Mouse (Mus musculus) liver, embryonic 16.5 days (tissue): ENCODE results near the gene Mrpl54. TPM values are rescaled to one million over a fixed set of nuclear protein-coding genes. Genes with fewer than 3 reads are reported as not detected.
A peak's percentile ranks its signal among the peaks of the same experiment; 100 is the strongest.

Experiments
- ATAC-seq: fragments of 200-750 bp; cut with Nextera tagmentation; 2 replicates; pipeline ENCODE4 v1.8.0; 2017; ENCODE audit warnings: low read depth, mild to moderate bottlenecking, moderate number of reproducible peaks, moderate library complexity
- H3K27ac ChIP-seq: fragments of 300-500 bp; sonication (generic); 2 replicates; pipeline ENCODE4 v1.5.1; 2014; ENCODE audit warnings: mild to moderate bottlenecking, low read length
- H3K27me3 ChIP-seq: fragments of 300-500 bp; sonication (generic); 2 replicates; pipeline ENCODE4 v1.6.1; 2014; ENCODE audit warnings: low read depth, low read length, mixed read lengths; ENCODE audit not compliant: control insufficient read depth, insufficient read depth
- H3K36me3 ChIP-seq: fragments of 300-500 bp; sonication (generic); 2 replicates; pipeline ENCODE4 v1.6.1; 2014; ENCODE audit warnings: mild to moderate bottlenecking; ENCODE audit not compliant: control insufficient read depth, insufficient read depth
- H3K4me1 ChIP-seq: fragments of 300-500 bp; sonication (generic); 2 replicates; pipeline ENCODE4 v1.6.1; 2014; ENCODE audit warnings: low read depth, low read length, mixed read lengths; ENCODE audit not compliant: control insufficient read depth
- H3K4me2 ChIP-seq: fragments of 300-500 bp; sonication (generic); 2 replicates; pipeline ENCODE4 v1.6.1; 2014; ENCODE audit warnings: low read depth, low read length, mixed read lengths
- H3K4me3 ChIP-seq: fragments of 300-500 bp; sonication (generic); 2 replicates; pipeline ENCODE4 v1.5.1; 2014; ENCODE audit warnings: low read depth, mild to moderate bottlenecking, low read length
- H3K9ac ChIP-seq: fragments of 300-500 bp; sonication (generic); 2 replicates; pipeline ENCODE4 v1.6.1; 2014; ENCODE audit warnings: low read depth, low read length
- H3K9me3 ChIP-seq: fragments of 300-500 bp; sonication (generic); replicated peaks from 2 replicates; pipeline ENCODE4 v1.6.1; 2016; ENCODE audit warnings: low read length; ENCODE audit not compliant: control insufficient read depth
- WGBS: fragments of 180-500 bp; shearing (Covaris S2); extraction: QIAGEN DNeasy Blood & Tissue Kit; methylation state at CpG from one replicate; pipeline ENCODE4 v1.1.7; 2014; ENCODE audit not compliant: insufficient replicate concordance; 5-methylcytosine and 5-hydroxymethylcytosine counted together
- polyA plus RNA-seq: library from polyadenylated mRNA; unstranded; fragments of >200 nt; fragmentation: Nextera tagmentation; extraction: Ambion mirVana; gene quantifications from 2 replicates; pipeline ENCODE4 v1.2.1, GENCODE M21; 2015

Gene Mrpl54
- polyA plus RNA-seq, 1 experiment from 2014 or later, result 80.0 TPM

- H3K9ac ChIP-seq, result no peak overlapping the region
- H3K36me3 ChIP-seq, result peaks cover 1% of the 10 kb centered on the region
- peaks cover 43% of the 10 kb centered on the region for H3K27me3 ChIP-seq
- H3K27ac ChIP-seq, result no peak overlapping the region
- peaks cover 9% of the 10 kb centered on the region for H3K4me1 ChIP-seq
- WGBS, result 49% methylated on average over 21 of the region's 21 CpGs
- H3K4me3 ChIP-seq, result no peak overlapping the region
- no peak overlapping the region for H3K4me2 ChIP-seq
- H3K9me3 ChIP-seq, result peaks cover 2% of the 10 kb centered on the region; the same call in 1 of the 2 replicates
- no peak for ATAC-seq
These were observed 7.4 kb downstream of the Mrpl54 start for GRCm38 (mm10) chr10:81259225-81259884.

- peaks cover 58% of the 10 kb centered on the region for H3K27me3 ChIP-seq
- peaks cover 2% of the 10 kb centered on the region; the same call in 1 of the 2 replicates for H3K9me3 ChIP-seq
- H3K27ac ChIP-seq, result no peak overlapping the region
- no peak overlapping the region; the same call in 1 of the 2 replicates for H3K9ac ChIP-seq
- ATAC-seq, result no peak
- H3K4me1 ChIP-seq, result peaks cover 9% of the 10 kb centered on the region
- H3K36me3 ChIP-seq, result no peaks in the 10 kb centered on the region; the same call in 1 of the 2 replicates
- peak overlapping the region; percentile 49 for H3K4me3 ChIP-seq
- peak overlapping the region; percentile 62 for H3K4me2 ChIP-seq
- WGBS, result 1% methylated on average over 62 of the region's 62 CpGs
These were observed 9.3 kb downstream of the Mrpl54 start for GRCm38 (mm10) chr10:81257158-81258039.

GRCm38 (mm10) chr10:81254886-81255285 is 11.8 kb downstream of the Mrpl54 start:
- Histone ChIP-seq H3K4me1 (peaks cover 9% of the 10 kb centered on the region), H3K27ac (no peak overlapping the region), H3K27me3 (peaks cover 63% of the 10 kb centered on the region), H3K4me2 (no peak overlapping the region), H3K4me3 (no peak overlapping the region), H3K36me3 (no peaks in the 10 kb centered on the region), H3K9ac (no peak overlapping the region), H3K9me3 (no peaks in the 10 kb centered on the region)
- 21% methylated on average over 1 of the region's 1 CpGs for WGBS
- no peak for ATAC-seq

GRCm38 (mm10) chr10:81252424-81253419 is 14.0 kb downstream of the Mrpl54 start, which contains the start of gene Matk:
TSS of gene Matk (plus strand) at chr10:81252935.
- Histone ChIP-seq H3K4me1 (peaks cover 5% of the 10 kb centered on the region), H3K4me2 (no peak within 1 kb of the TSS), H3K4me3 (no peak within 1 kb of the TSS), H3K36me3 (no peaks in the 10 kb centered on the region), H3K27me3 (peaks cover 47% of the 10 kb centered on the region), H3K9ac (no peak within 1 kb of the TSS), H3K9me3 (no peaks in the 10 kb centered on the region), H3K27ac (no peak within 1 kb of the TSS)
- 13% methylated on average over 44 of the region's 44 CpGs for WGBS
- no peak for ATAC-seq

- Histone ChIP-seq H3K4me1 (no peaks in the 10 kb centered on the region; the same call in 1 of the 2 replicates), H3K27ac (no peak overlapping the region), H3K9me3 (no peaks in the 10 kb centered on the region), H3K9ac (no peak overlapping the region), H3K27me3 (peaks cover 24% of the 10 kb centered on the region), H3K36me3 (no peaks in the 10 kb centered on the region), H3K4me2 (no peak overlapping the region), H3K4me3 (no peak overlapping the region)
- ATAC-seq, result 0 out of 2 replicates have a peak, but pooled peaks have one; percentile 6
- WGBS, result 65% methylated on average over 8 of the region's 8 CpGs
These were observed 17.3 kb downstream of the Mrpl54 start for GRCm38 (mm10) chr10:81249442-81249841.

- no peaks in the 10 kb centered on the region; the same call in 1 of the 2 replicates for H3K4me1 ChIP-seq
- 73% methylated on average over 2 of the region's 2 CpGs for WGBS
- no peak overlapping the region for H3K9ac ChIP-seq
- no peak overlapping the region for H3K4me2 ChIP-seq
- no peaks in the 10 kb centered on the region for H3K36me3 ChIP-seq
- no peaks in the 10 kb centered on the region for H3K9me3 ChIP-seq
- H3K27ac ChIP-seq, result no peak overlapping the region
- no peak for ATAC-seq
- H3K4me3 ChIP-seq, result no peak overlapping the region
- H3K27me3 ChIP-seq, result peaks cover 24% of the 10 kb centered on the region
These were observed 18.9 kb downstream of the Mrpl54 start for GRCm38 (mm10) chr10:81247804-81248203.

GRCm38 (mm10) chr10:81245166-81245565 is 21.6 kb downstream of the Mrpl54 start:
- Histone ChIP-seq H3K9ac (no peak overlapping the region), H3K4me1 (no peaks in the 10 kb centered on the region; the same call in 1 of the 2 replicates), H3K4me3 (no peak overlapping the region), H3K27ac (no peak overlapping the region), H3K9me3 (no peaks in the 10 kb centered on the region), H3K36me3 (no peaks in the 10 kb centered on the region), H3K27me3 (peaks cover 28% of the 10 kb centered on the region), H3K4me2 (no peak overlapping the region)
- 73% methylated on average over 6 of the region's 6 CpGs for WGBS
- no peak for ATAC-seq

- H3K27me3 ChIP-seq, result peaks cover 34% of the 10 kb centered on the region
- H3K9me3 ChIP-seq, result no peaks in the 10 kb centered on the region
- no peak overlapping the region for H3K27ac ChIP-seq
- no peak overlapping the region for H3K4me3 ChIP-seq
- WGBS, result 4% methylated on average over 17 of the region's 17 CpGs
- no peak overlapping the region for H3K4me2 ChIP-seq
- no peaks in the 10 kb centered on the region for H3K36me3 ChIP-seq
- ATAC-seq, result peak; percentile 27; the same call in 1 of the 2 replicates
- no peaks in the 10 kb centered on the region; the same call in 1 of the 2 replicates for H3K4me1 ChIP-seq
- no peak overlapping the region for H3K9ac ChIP-seq
These were observed 22.1 kb downstream of the Mrpl54 start for GRCm38 (mm10) chr10:81244595-81244994.
